Mouse (Mus musculus) ES-E14 (cell line): Measurements from ENCODE around the gene Olfr221. TPM values are rescaled to one million over a fixed set of nuclear protein-coding genes. Genes with fewer than 3 reads are reported as not detected.
A peak's percentile ranks its signal among the peaks of the same experiment; 100 is the strongest.

ENCODE experiments used
- DNase-seq: peaks from one replicate; pipeline ENCODE4 v3.0.0-alpha.2; 2013; ENCODE audit warnings: low read depth, low spot score
- H3K27ac ChIP-seq: 2 replicates; pipeline ENCODE4 v1.5.1; 2012; ENCODE audit warnings: low read depth, mild to moderate bottlenecking, low read length, moderate library complexity, mixed read lengths; ENCODE audit not compliant: poor library complexity, insufficient read depth, severe bottlenecking
- H3K36me3 ChIP-seq: 2 replicates; pipeline ENCODE4 v1.6.1; 2012; ENCODE audit warnings: mild to moderate bottlenecking, low read length, moderate library complexity, mixed read lengths; ENCODE audit not compliant: control insufficient read depth, poor library complexity, insufficient read depth, severe bottlenecking
- H3K4me1 ChIP-seq, 2 experiments: fragments of 150-350 bp in 1 of 2; sonication (generic) in 1 of 2; 2 replicates each; pipeline ENCODE4 v1.6.1; 2012; ENCODE audit warnings: low read length in 2 of 2, mild to moderate bottlenecking in 1 of 2, mixed read lengths in 1 of 2; ENCODE audit not compliant: control insufficient read depth in 2 of 2, insufficient read depth in 2 of 2, poor library complexity in 1 of 2
- H3K4me3 ChIP-seq, 2 experiments: fragments of 150-350 bp in 1 of 2; sonication (generic) in 1 of 2; 2 replicates each; pipeline ENCODE4 v1.5.1; 2012; ENCODE audit warnings: low read length in 2 of 2, low read depth in 1 of 2, mild to moderate bottlenecking in 1 of 2, mixed read lengths in 1 of 2; ENCODE audit not compliant: insufficient read depth in 1 of 2, poor library complexity in 1 of 2, severe bottlenecking in 1 of 2
- H3K9ac ChIP-seq: 2 replicates; pipeline ENCODE4 v1.6.1; 2012; ENCODE audit warnings: low read depth, mild to moderate bottlenecking, low read length, mixed read lengths; ENCODE audit not compliant: poor library complexity, insufficient read depth, severe bottlenecking
- H3K9me3 ChIP-seq: fragments of 150-350 bp; sonication (generic); 2 replicates; pipeline ENCODE4 v1.6.1; 2012; ENCODE audit warnings: low read depth, mild to moderate bottlenecking, low read length; ENCODE audit not compliant: control insufficient read depth, insufficient read depth
- CHD2 ChIP-seq: IDR thresholded peaks from 2 replicates; pipeline ENCODE4 v1.6.1; 2014; ENCODE audit warnings: mild to moderate bottlenecking, low read depth, low read length, inconsistent platforms
- HCFC1 ChIP-seq: IDR thresholded peaks from 2 replicates; pipeline ENCODE4 v1.6.1; 2012; ENCODE audit warnings: low read length, inconsistent platforms, borderline replicate concordance; ENCODE audit not compliant: insufficient read depth
- MAFK ChIP-seq: IDR thresholded peaks from 2 replicates; pipeline ENCODE4 v1.6.1; 2014; ENCODE audit warnings: mild to moderate bottlenecking, low read depth, low read length, inconsistent platforms; ENCODE audit not compliant: insufficient read depth
- ZC3H11A ChIP-seq: IDR thresholded peaks from 2 replicates; pipeline ENCODE4 v1.6.1; 2012; ENCODE audit warnings: low read depth, mild to moderate bottlenecking, inconsistent platforms, low read length, borderline replicate concordance
- ZNF384 ChIP-seq: IDR thresholded peaks from 2 replicates; pipeline ENCODE4 v1.6.1; 2012; ENCODE audit warnings: low read depth, low read length, inconsistent platforms
- in situ Hi-C, 2 experiments: fragments of 600-800 bp; cut with MboI; formaldehyde crosslinking; loops; one replicate each; pipeline ENCODE4 v1.15.1; 2025; ENCODE audit warnings: low sequenced_read_pairs in 2 of 2, inconsistent platforms in 1 of 2; ENCODE audit not compliant: unreplicated experiment in 2 of 2
- total RNA-seq: library from RNA; depleted of rRNA; stranded (reverse); fragments of 300-350 nt; gene quantifications from 2 replicates; pipeline ENCODE4 v1.2.3, GENCODE M21; 2012

Gene Olfr221
- total RNA-seq, 1 experiment: not detected

DNA sequence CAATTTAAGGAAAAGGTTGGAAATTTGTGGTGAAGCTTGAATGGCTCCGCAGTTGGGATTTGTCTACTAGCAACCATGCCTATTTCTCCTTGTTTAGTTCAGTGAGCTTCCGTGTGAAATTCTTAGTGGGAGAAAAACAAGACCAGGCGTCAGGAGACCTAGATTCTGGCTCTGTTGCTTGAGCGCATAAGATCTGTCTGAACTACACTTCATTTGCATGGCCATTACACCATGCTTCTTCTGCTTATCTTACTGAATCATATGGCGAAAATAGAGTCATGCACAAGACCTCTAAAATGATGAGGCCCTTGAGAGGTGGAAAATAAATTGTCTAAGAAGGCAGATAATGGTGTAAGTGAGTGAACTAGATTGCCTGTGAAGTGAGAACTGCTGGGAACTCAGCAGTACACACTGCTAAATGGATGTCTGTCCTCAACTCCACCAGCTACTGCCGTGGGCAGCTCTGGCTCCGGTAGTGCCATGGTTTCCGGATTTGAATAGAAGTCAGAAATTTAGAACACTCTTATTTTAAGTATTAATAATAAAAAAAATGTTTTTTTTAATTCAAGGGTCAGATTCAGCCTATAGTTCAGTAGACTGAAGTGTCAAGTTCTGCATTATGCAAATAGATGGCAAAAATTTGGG lies 20.6 kb downstream of the Olfr221 start:
- H3K9me3 ChIP-seq: no peaks in the 10 kb centered on the region
- H3K9ac ChIP-seq: peak overlapping the region; percentile 62; the same call in 1 of the 2 replicates
- in situ Hi-C loops: loop anchor here in 1 of 2 experiments (25.0 kb wide), 1 partner anchor 109 kb away; the partner anchor contains the start of genes Ndrg2, Rnase13 and Tppp2
- peak overlapping the region; percentile 81 to 88; a peak in 2 of 4 replicates for H3K4me3 ChIP-seq
- no peak for TF ChIP-seq MAFK
- TF ChIP-seq ZC3H11A: no peak
- TF ChIP-seq ZNF384: no peak
- TF ChIP-seq HCFC1: no peak
- TF ChIP-seq CHD2: no peak
- H3K27ac ChIP-seq: peak overlapping the region; percentile 99
- peaks cover 2% of the 10 kb centered on the region; the same call in 1 of the 2 replicates for H3K36me3 ChIP-seq
- H3K4me1 ChIP-seq: peaks cover 4 to 13% of the 10 kb centered on the region in 2 experiments; a peak in 2 of 4 replicates
- DNase-seq: no peak

DNA sequence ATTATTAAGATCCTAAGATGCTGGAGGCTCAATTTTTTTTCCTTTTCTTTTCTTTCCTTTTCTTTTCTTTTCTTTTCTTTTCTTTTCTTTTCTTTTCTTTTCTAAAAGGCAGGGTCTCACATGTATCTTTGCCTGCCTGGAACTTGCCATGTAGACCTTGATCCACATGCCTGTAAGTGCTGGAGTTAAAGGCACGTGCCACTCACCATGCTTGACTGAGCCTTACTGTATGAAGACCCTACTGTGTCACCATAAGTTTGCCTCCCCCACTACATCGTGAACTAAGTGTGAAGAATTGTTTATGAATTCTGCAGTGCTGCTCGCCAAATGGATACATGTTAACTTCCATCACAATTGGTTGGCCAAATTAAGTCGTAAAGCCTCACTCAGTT lies 21.1 kb downstream of the Olfr221 start:
- Histone ChIP-seq H3K36me3 (peaks cover 2% of the 10 kb centered on the region; the same call in 1 of the 2 replicates), H3K9ac (peak overlapping the region; percentile 62; the same call in 1 of the 2 replicates), H3K9me3 (no peaks in the 10 kb centered on the region), H3K27ac (peak overlapping the region; percentile 99), H3K4me1 (peaks cover 5 to 16% of the 10 kb centered on the region in 2 experiments; a peak in 3 of 4 replicates), H3K4me3 (peak overlapping the region; percentile 81 to 88)
- DNase-seq: no peak
- in situ Hi-C loops: loop anchor here in 1 of 2 experiments (25.0 kb wide), 1 partner anchor 109 kb away; the partner anchor contains the start of genes Ndrg2, Rnase13 and Tppp2
- no peak for TF ChIP-seq ZNF384
- TF ChIP-seq ZC3H11A: no peak
- no peak for TF ChIP-seq HCFC1

DNA sequence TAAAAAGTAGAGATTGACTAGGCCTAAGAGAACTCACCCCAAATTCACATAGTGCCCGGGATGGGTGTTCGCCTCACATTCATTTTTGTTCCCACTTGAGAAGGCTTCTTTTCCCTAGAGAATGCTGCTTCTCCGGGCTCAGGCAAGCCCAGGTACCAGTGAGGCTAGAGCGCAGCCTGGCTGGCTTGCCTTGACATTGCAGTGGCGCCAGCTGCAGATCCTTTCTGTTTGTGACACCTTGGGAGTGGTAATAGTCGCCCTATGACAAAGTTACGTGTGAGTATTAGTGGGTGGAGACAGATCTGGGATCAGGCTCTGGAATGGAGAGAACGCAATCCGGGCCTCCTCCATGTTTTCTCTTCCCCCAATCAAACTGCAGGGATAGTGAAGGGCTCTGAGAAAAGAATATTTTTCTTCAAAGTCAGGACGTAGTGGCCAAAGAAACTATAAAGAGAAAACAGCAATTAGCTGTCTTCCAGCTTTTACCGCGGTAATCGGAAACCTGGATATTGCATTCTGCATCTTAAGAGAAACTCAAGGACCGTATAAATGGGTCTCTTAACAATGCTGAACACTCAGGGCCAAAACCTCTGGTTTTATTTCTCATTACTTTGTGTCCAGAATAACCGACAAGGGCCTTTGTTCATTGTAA lies 21.6 kb downstream of the Olfr221 start, which contains the start of gene Zfp219:
Gene Zfp219 (minus strand): TSS at position 248 of the 652 bp plus-strand sequence.
- peaks cover 2% of the 10 kb centered on the region; the same call in 1 of the 2 replicates for H3K36me3 ChIP-seq
- peak within 1 kb of the TSS; percentile 99 for H3K9ac ChIP-seq
- peak within 1 kb of the TSS; percentile 81 to 88 for H3K4me3 ChIP-seq
- H3K27ac ChIP-seq: peak within 1 kb of the TSS; percentile 99
- H3K4me1 ChIP-seq: peaks cover 9 to 16% of the 10 kb centered on the region in 2 experiments
- no peak for TF ChIP-seq ZC3H11A
- no peak for TF ChIP-seq MAFK
- no peak for TF ChIP-seq HCFC1
- no peak for TF ChIP-seq ZNF384
- TF ChIP-seq CHD2: no peak; the same call in 1 of the 2 replicates
- in situ Hi-C loops: loop anchor here in 1 of 2 experiments (25.0 kb wide), 1 partner anchor 108 kb away; the partner anchor contains the start of genes Ndrg2, Rnase13 and Tppp2
- DNase-seq: no peak
- no peaks in the 10 kb centered on the region for H3K9me3 ChIP-seq

DNA sequence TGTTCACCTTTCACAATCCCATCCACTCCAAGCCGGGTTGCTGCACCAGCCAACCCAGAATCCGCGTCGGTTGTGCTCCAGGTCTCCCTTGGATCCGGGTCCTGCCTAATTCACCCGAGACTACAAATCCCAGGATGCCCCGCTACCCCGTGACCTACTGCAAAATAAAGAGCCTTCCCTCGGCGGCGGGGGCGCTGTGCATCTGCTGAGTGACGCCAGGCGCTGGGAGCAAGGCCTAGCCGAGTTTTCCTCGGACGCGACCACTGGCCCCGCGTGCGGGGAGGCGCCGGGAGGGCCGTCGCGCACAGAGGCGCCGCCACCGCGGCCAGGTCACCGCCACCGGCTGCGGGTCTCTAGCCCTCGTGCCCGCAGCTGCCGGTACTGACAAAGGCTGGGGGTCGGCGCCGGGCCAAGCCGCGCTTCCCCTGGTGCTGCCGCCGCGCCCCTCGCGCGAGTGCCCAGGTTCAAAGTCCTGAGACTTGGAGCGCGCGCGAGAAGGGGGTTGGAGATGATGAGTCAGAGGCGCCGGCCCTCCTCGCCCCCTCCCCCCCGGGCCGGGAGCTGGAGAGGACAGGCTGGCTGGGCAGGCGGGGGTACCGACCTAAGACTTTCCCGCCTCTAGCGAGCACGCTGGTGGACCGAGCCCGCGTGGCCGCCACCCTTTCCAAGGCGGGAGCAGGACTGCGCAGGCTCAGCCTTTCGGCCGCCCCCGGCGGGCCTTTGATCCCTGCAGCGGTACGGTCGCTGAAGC lies 22.5 kb downstream of the Olfr221 start:
- Histone ChIP-seq H3K9ac (peak overlapping the region; percentile 99), H3K9me3 (no peaks in the 10 kb centered on the region), H3K4me1 (peaks cover 9 to 16% of the 10 kb centered on the region in 2 experiments), H3K36me3 (peaks cover 2% of the 10 kb centered on the region; the same call in 1 of the 2 replicates), H3K4me3 (peak overlapping the region; percentile 81 to 88), H3K27ac (peak overlapping the region; percentile 99)
- no peak for TF ChIP-seq ZC3H11A
- no peak for TF ChIP-seq ZNF384
- peak; percentile 96 for TF ChIP-seq HCFC1
- peak; percentile 48; the same call in 1 of the 2 replicates for TF ChIP-seq MAFK
- peak; percentile 88 for TF ChIP-seq CHD2
- in situ Hi-C loops: loop anchor here in 1 of 2 experiments (25.0 kb wide), 1 partner anchor 107 kb away; the partner anchor contains the start of genes Ndrg2, Rnase13 and Tppp2
- DNase-seq: peak; percentile 96
